15 mouse cellular contexts compared by ENCODE assay signal in genomic region chr9:43200212-43200611, GRCm38 (mm10). TPM values are rescaled to one million over a fixed set of nuclear protein-coding genes. Genes with fewer than 3 reads are reported as not detected.
DNase-seq lines count a peak whose midpoint lies in the region; ATAC-seq and TF ChIP-seq lines count a peak whose summit lies in the region.
"Had no signal": no experiment of that assay in that cellular context is flagged by ENCODE, and none has a peak within 500 bp of the region (broad histone marks: within the 10 kb centered on the region; RNA-seq: fewer than 3 reads in every experiment).

No protein-coding gene starts in this region.

- H3K4me1 ChIP-seq in hindbrain, embryonic 13.5 days (replicated peaks) = peaks cover 14% of the 10 kb centered on the region
- peaks cover under 1% of the 10 kb centered on the region; the same call in 1 of the 2 replicates for H3K4me1 ChIP-seq in hindbrain, embryonic 14.5 days (replicated peaks; ENCODE audit: control insufficient read depth, insufficient read depth, low read length)
- H3K4me1 ChIP-seq in ES-Bruce4 (ENCODE audit: control insufficient read depth, insufficient read depth, low read length) = peaks cover 5% of the 10 kb centered on the region
- H3K4me1 ChIP-seq in MEL (ENCODE audit: control insufficient read depth in 1 of 2, insufficient read depth in 2 of 2, low read length in 2 of 2) = no peaks in the 10 kb centered on the region
- H3K4me1 ChIP-seq in limb, embryonic 10.5 days = peaks cover 13% of the 10 kb centered on the region

- no peak for TF ChIP-seq CTCF in ES-Bruce4 (IDR thresholded peaks at IDR 0.05; ENCODE audit: low read depth, low read length)
- TF ChIP-seq CTCF in MEL (IDR thresholded peaks at IDR 0.05 in 2 of 3, conservative IDR thresholded peaks at IDR 0.05 in 1 of 3; ENCODE audit: control insufficient read depth in 1 of 3, insufficient read depth in 1 of 3, low read depth in 2 of 3, low read length in 3 of 3, poor library complexity in 1 of 3, severe bottlenecking in 1 of 3) = no peak

- TF ChIP-seq POLR2A in ES-Bruce4 (IDR thresholded peaks at IDR 0.05; ENCODE audit: insufficient read depth, low read length) (no peak), MEL (IDR thresholded peaks at IDR 0.05; ENCODE audit: control insufficient read depth in 1 of 2, insufficient read depth in 1 of 2, low read depth in 1 of 2, low read length in 2 of 2, poor library complexity in 1 of 2) (no peak)

- TF ChIP-seq EP300 in ES-Bruce4 (IDR thresholded peaks at IDR 0.05; ENCODE audit: insufficient read depth, low read depth, low read length) (no peak), MEL (IDR thresholded peaks at IDR 0.05; ENCODE audit: low read depth in 1 of 2, low read length in 2 of 2) (no peak)

- no peak overlapping the region for H3K4me3 ChIP-seq in hindbrain, embryonic 13.5 days
- no peak overlapping the region for H3K4me3 ChIP-seq in hindbrain, embryonic 14.5 days (replicated peaks; ENCODE audit: low read length)
- peak overlapping the region; percentile 27; the same call in 1 of the 2 replicates for H3K4me3 ChIP-seq in ES-Bruce4 (ENCODE audit: low read depth, low read length)
- no peak overlapping the region for H3K4me3 ChIP-seq in MEL (ENCODE audit: control insufficient read depth in 1 of 2, insufficient read depth in 1 of 2, low read depth in 2 of 2, low read length in 2 of 2)
- peak overlapping the region; percentile 21; the same call in 1 of the 2 replicates for H3K4me3 ChIP-seq in limb, embryonic 10.5 days
- H3K4me3 ChIP-seq: layer of hippocampus, adult 2 months had no signal

- peaks cover 61% of the 10 kb centered on the region for H3K27me3 ChIP-seq in hindbrain, embryonic 13.5 days
- H3K27me3 ChIP-seq in hindbrain, embryonic 14.5 days (ENCODE audit: control insufficient read depth, insufficient read depth, low read length) = peaks cover 9% of the 10 kb centered on the region
- H3K27me3 ChIP-seq in ES-Bruce4 (ENCODE audit: control insufficient read depth, insufficient read depth, low read length, poor library complexity, severe bottlenecking) = no peaks in the 10 kb centered on the region; the same call in 1 of the 2 replicates
- H3K27me3 ChIP-seq in MEL (ENCODE audit: control insufficient read depth in 1 of 2, insufficient read depth in 2 of 2, low read length in 2 of 2) = no peaks in the 10 kb centered on the region; a peak in 1 of 4 replicates
- H3K27me3 ChIP-seq in limb, embryonic 10.5 days (ENCODE audit: low read depth, poor library complexity, severe bottlenecking) = peaks cover 74% of the 10 kb centered on the region

- peak overlapping the region; percentile 13; the same call in 1 of the 2 replicates for H3K4me2 ChIP-seq in hindbrain, embryonic 13.5 days
- H3K4me2 ChIP-seq in hindbrain, embryonic 14.5 days (replicated peaks) = no peak overlapping the region

- no peak overlapping the region for H3K9ac ChIP-seq in hindbrain, embryonic 13.5 days
- no peak overlapping the region for H3K9ac ChIP-seq in hindbrain, embryonic 14.5 days
- H3K9ac ChIP-seq in ES-Bruce4 (ENCODE audit: low read depth, poor library complexity, severe bottlenecking) (0 out of 2 replicates have a peak overlapping the region, but pooled peaks have one; percentile 30), MEL (ENCODE audit: control insufficient read depth, low read depth, low read length, poor library complexity, severe bottlenecking) (no peak overlapping the region)

- no peaks in the 10 kb centered on the region for H3K36me3 ChIP-seq in hindbrain, embryonic 13.5 days
- H3K36me3 ChIP-seq in hindbrain, embryonic 14.5 days (replicated peaks; ENCODE audit: control insufficient read depth, insufficient read depth) = no peaks in the 10 kb centered on the region
- H3K36me3 ChIP-seq in ES-Bruce4 (ENCODE audit: control insufficient read depth, insufficient read depth, low read length, poor library complexity, severe bottlenecking) (no peaks in the 10 kb centered on the region), MEL (ENCODE audit: control insufficient read depth in 1 of 2, insufficient read depth in 2 of 2, low read length in 2 of 2) (no peaks in the 10 kb centered on the region)
- H3K36me3 ChIP-seq in limb, embryonic 10.5 days = no peaks in the 10 kb centered on the region

- no peak for DNase-seq in hindbrain, embryonic 14.5 days (ENCODE audit: low spot score)
- peak; percentile 60 for DNase-seq in MEL (ENCODE audit: low read depth, low spot score)
- DNase-seq in limb, embryonic 10.5 days (ENCODE audit: low spot score) = no peak
- DNase-seq in urinary bladder, adult 18-20 months (ENCODE audit: low spot score in 2 of 2) = no peak
- DNase-seq: left cerebral cortex, postnatal 4 days; lung, postnatal 4 days; thymus, postnatal 25 days had no signal

- no peak for ATAC-seq in hindbrain, embryonic 13.5 days (ENCODE audit: low FRiP score)
- ATAC-seq in hindbrain, embryonic 14.5 days (ENCODE audit: low FRiP score) = no peak
- no peak for ATAC-seq in inflammation-experienced regulatory T-cells, adult 6 months
- ATAC-seq: activated CD4-positive, CD25-positive, alpha-beta regulatory T cell, adult 4 months; hindbrain, postnatal 0 days had no signal

- H3K79me2 ChIP-seq in MEL (ENCODE audit: control insufficient read depth, insufficient read depth, low read length, poor library complexity) = no peaks in the 10 kb centered on the region

- H3K27ac ChIP-seq in hindbrain, embryonic 13.5 days = no peak overlapping the region
- no peak overlapping the region for H3K27ac ChIP-seq in hindbrain, embryonic 14.5 days
- H3K27ac ChIP-seq in ES-Bruce4 (ENCODE audit: insufficient read depth, low read length) (no peak overlapping the region), MEL (ENCODE audit: control insufficient read depth, low read depth, low read length) (no peak overlapping the region)
- H3K27ac ChIP-seq in limb, embryonic 10.5 days = no peak overlapping the region
- H3K27ac ChIP-seq: hindbrain, postnatal 0 days; layer of hippocampus, adult 2 months had no signal

- 2% methylated on average over 5 of the region's 5 CpGs for WGBS in hindbrain, embryonic 13.5 days
- WGBS in hindbrain, embryonic 14.5 days = 5% methylated on average over 5 of the region's 5 CpGs
- 4% methylated on average over 5 of the region's 5 CpGs for WGBS in limb, embryonic 10.5 days

- H3K9me3 ChIP-seq in hindbrain, embryonic 13.5 days = no peaks in the 10 kb centered on the region
- H3K9me3 ChIP-seq in hindbrain, embryonic 14.5 days (ENCODE audit: control insufficient read depth, low read length) = no peaks in the 10 kb centered on the region
- H3K9me3 ChIP-seq in ES-Bruce4 (replicated peaks; ENCODE audit: control insufficient read depth, insufficient read depth, low read length, poor library complexity, severe bottlenecking) = no peaks in the 10 kb centered on the region
- H3K9me3 ChIP-seq in MEL (replicated peaks; ENCODE audit: insufficient read depth, low read length) = no peaks in the 10 kb centered on the region
- H3K9me3 ChIP-seq in limb, embryonic 10.5 days (replicated peaks) = no peaks in the 10 kb centered on the region

- TF ChIP-seq RAD21 in MEL (IDR thresholded peaks at IDR 0.05; ENCODE audit: low read depth, low read length) = no peak

TF ChIP-seq in MEL, 35 proteins besides CTCF, POLR2A, EP300 and RAD21:
- TF ChIP-seq ZNF384 (IDR thresholded peaks at IDR 0.05; ENCODE audit: low read depth, low read length) (no peak), MAFK (IDR thresholded peaks at IDR 0.05; ENCODE audit: borderline replicate concordance, low read depth, low read length) (no peak), GATA1 (IDR thresholded peaks at IDR 0.05; ENCODE audit: low read depth, low read length) (0 out of 2 replicates have a peak, but pooled peaks have one; percentile 16)

RNA-seq across cellular contexts. Expression of gene Pou2f3, which starts 10.0 kb away (rescaled TPM):
- polyA plus RNA-seq in hindbrain, embryonic 13.5 days (2015; fragmentation: Nextera tagmentation; extraction: Ambion mirVana) = 0.12 TPM in 1 of 2 replicates, not detected in the other
- polyA plus RNA-seq in hindbrain, embryonic 14.5 days (2014; fragmentation: Nextera tagmentation; extraction: Ambion mirVana) = not detected in 2 replicates
- polyA plus RNA-seq in ES-Bruce4 (2011; ENCODE audit: insufficient read depth, insufficient read length, low read depth, missing spikeins) = 2.4 and 2.9 TPM in 2 replicates
- not detected in 2 replicates for total RNA-seq in MEL (2012; rRNA removed)
- not detected for polyA plus RNA-seq in MEL (2012; ENCODE audit: insufficient read depth in 1 of 2, insufficient read length in 2 of 2, low read depth in 1 of 2, low replicate concordance in 2 of 2, missing spikeins in 1 of 2)
- polyA plus RNA-seq in limb, embryonic 10.5 days (2016; fragmentation: Nextera tagmentation; extraction: Ambion mirVana) = 0.08 TPM in 1 of 2 replicates, not detected in the other
- polyA plus RNA-seq in inflammation-experienced regulatory T-cells, adult 6 months (2017; shearing (Covaris generic)) = not detected
- total RNA-seq: granulocyte monocyte progenitor cell, adult 5-6 weeks; left cerebral cortex, postnatal 4 days had no signal
- polyA plus RNA-seq: activated CD4-positive, CD25-positive, alpha-beta regulatory T cell, adult 4 months; neural tube, embryonic 14.5 days had no signal

RNA-seq across cellular contexts. Expression of gene Oaf, which starts 39.5 kb away (rescaled TPM):
- polyA plus RNA-seq in hindbrain, embryonic 13.5 days (2015; fragmentation: Nextera tagmentation; extraction: Ambion mirVana) = 11.3 and 12.6 TPM in 2 replicates
- 7.9 and 9.6 TPM in 2 replicates for polyA plus RNA-seq in hindbrain, embryonic 14.5 days (2014; fragmentation: Nextera tagmentation; extraction: Ambion mirVana)
- 3.7 and 4.8 TPM in 2 replicates for polyA plus RNA-seq in ES-Bruce4 (2011; ENCODE audit: insufficient read depth, insufficient read length, low read depth, missing spikeins)
- total RNA-seq in MEL (2012; rRNA removed) = 57.6 and 64.2 TPM in 2 replicates
- 100 to 1,000 TPM in 1 of 2 experiments, not detected in 1; 137 TPM for polyA plus RNA-seq in MEL (2012; ENCODE audit: insufficient read depth in 1 of 2, insufficient read length in 2 of 2, low read depth in 1 of 2, low replicate concordance in 2 of 2, missing spikeins in 1 of 2)
- 68.6 and 87.4 TPM in 2 replicates for polyA plus RNA-seq in limb, embryonic 10.5 days (2016; fragmentation: Nextera tagmentation; extraction: Ambion mirVana)
- polyA plus RNA-seq in inflammation-experienced regulatory T-cells, adult 6 months (2017; shearing (Covaris generic)) = 1 to 10 TPM in 1 of 3 experiments, under 1 TPM in 1, not detected in 1; 0.28 to 1.3 TPM

Comparison
In these comparisons a context has a peak if more than half of its experiments do, and no peak if none do; other contexts are left out.
1. H3K4me3 ChIP-seq: peak in ES-Bruce4 (single experiment) and limb, embryonic 10.5 days (single experiment); none in hindbrain, embryonic 13.5 days (single experiment), hindbrain, embryonic 14.5 days (single experiment) and MEL (0 of 2).